Mouse (Mus musculus): ENCODE results near the gene Lpcat1. TPM values are rescaled to one million over a fixed set of nuclear protein-coding genes. Genes with fewer than 3 reads are reported as not detected.

Lpcat1 gene
- total and polyA plus RNA-seq, 2 experiments from 2014 or later, result 75.7 to 191 TPM

DNA sequence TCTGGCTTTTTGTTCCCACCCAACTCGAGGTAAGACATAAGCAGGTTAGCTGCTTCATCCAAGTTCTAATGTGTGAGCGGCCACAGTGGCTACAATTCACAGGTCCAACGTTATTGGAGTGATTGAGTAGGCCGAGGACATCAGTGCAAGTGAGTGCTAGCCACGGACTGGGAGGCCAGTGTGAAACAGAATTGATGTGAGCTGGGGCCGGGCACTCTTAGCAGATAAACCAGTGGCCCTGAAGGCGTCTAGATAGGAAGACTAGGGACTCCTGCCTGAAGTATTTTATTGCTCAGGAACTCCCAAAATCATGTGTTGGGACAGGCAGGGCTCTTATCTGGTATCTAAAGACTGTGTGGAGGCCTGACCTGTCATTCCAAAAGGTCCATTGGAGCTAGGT is 31.3 kb upstream of the Lpcat1 start:
- TF ChIP-seq CTCF (IDR thresholded peaks at IDR 0.05; ENCODE audit: low read depth), result no peak
- Histone ChIP-seq H3K9ac (replicated peaks; ENCODE audit: low read length) (no peak overlapping the region), H3K27me3 (ENCODE audit: insufficient read depth, low read length) (no peaks in the 10 kb centered on the region), H3K27ac (no peak overlapping the region), H3K4me1 (ENCODE audit: insufficient read depth, low read length) (no peaks in the 10 kb centered on the region), H3K9me3 (ENCODE audit: low read length) (no peaks in the 10 kb centered on the region), H3K4me3 (ENCODE audit: low read length) (no peak overlapping the region), H3K4me2 (ENCODE audit: low read depth, low read length) (no peak overlapping the region), H3K36me3 (ENCODE audit: insufficient read depth, low read length) (no peaks in the 10 kb centered on the region)
- no peak for DNase-seq (ENCODE audit: low spot score)
- no peak for ATAC-seq
- WGBS, result 89% methylated on average over 7 of the region's 7 CpGs

- peak; percentile 50 for DNase-seq (ENCODE audit: low spot score)
- ATAC-seq, result peak; percentile 47; the same call in 1 of the 2 replicates
Measured at GRCm38 (mm10) chr13:73439057-73439456, 27.9 kb upstream of the Lpcat1 start.

GRCm38 (mm10) chr13:73441032-73441431 is 26.0 kb upstream of the Lpcat1 start:
- no peak for TF ChIP-seq CTCF (IDR thresholded peaks at IDR 0.05; ENCODE audit: low read depth)
- Histone ChIP-seq H3K9me3 (ENCODE audit: low read length) (no peaks in the 10 kb centered on the region), H3K27me3 (ENCODE audit: insufficient read depth, low read length) (no peaks in the 10 kb centered on the region), H3K4me1 (ENCODE audit: insufficient read depth, low read length) (peaks cover 10% of the 10 kb centered on the region), H3K9ac (replicated peaks; ENCODE audit: low read length) (no peak overlapping the region), H3K36me3 (ENCODE audit: insufficient read depth, low read length) (no peaks in the 10 kb centered on the region), H3K4me3 (ENCODE audit: low read length) (no peak overlapping the region), H3K4me2 (ENCODE audit: low read depth, low read length) (no peak overlapping the region), H3K27ac (no peak overlapping the region)
- no peak for DNase-seq (ENCODE audit: low spot score)
- WGBS, result 89% methylated on average over 4 of the region's 4 CpGs
- ATAC-seq, result no peak

More at GRCm38 (mm10) chr13:73439057-73439456, 27.9 kb upstream of the Lpcat1 start:
- no peak for TF ChIP-seq CTCF (IDR thresholded peaks at IDR 0.05; ENCODE audit: low read depth)
- H3K9me3 ChIP-seq (ENCODE audit: low read length), result no peaks in the 10 kb centered on the region
- H3K36me3 ChIP-seq (ENCODE audit: insufficient read depth, low read length), result no peaks in the 10 kb centered on the region
- no peaks in the 10 kb centered on the region for H3K4me1 ChIP-seq (ENCODE audit: insufficient read depth, low read length)
- no peak overlapping the region for H3K4me3 ChIP-seq (ENCODE audit: low read length)
- 16% methylated on average over 9 of the region's 9 CpGs for WGBS
- H3K27me3 ChIP-seq (ENCODE audit: insufficient read depth, low read length), result no peaks in the 10 kb centered on the region
- H3K4me2 ChIP-seq (ENCODE audit: low read depth, low read length), result no peak overlapping the region
- no peak overlapping the region for H3K9ac ChIP-seq (replicated peaks; ENCODE audit: low read length)
- H3K27ac ChIP-seq, result peak overlapping the region; percentile 11; the same call in 1 of the 2 replicates

GRCm38 (mm10) chr13:73441686-73442085 is 25.3 kb upstream of the Lpcat1 start:
- Histone ChIP-seq H3K27ac (no peak overlapping the region), H3K9me3 (ENCODE audit: low read length) (no peaks in the 10 kb centered on the region), H3K4me2 (ENCODE audit: low read depth, low read length) (no peak overlapping the region), H3K9ac (replicated peaks; ENCODE audit: low read length) (no peak overlapping the region), H3K27me3 (ENCODE audit: insufficient read depth, low read length) (no peaks in the 10 kb centered on the region), H3K4me3 (ENCODE audit: low read length) (no peak overlapping the region), H3K4me1 (ENCODE audit: insufficient read depth, low read length) (peaks cover 16% of the 10 kb centered on the region), H3K36me3 (ENCODE audit: insufficient read depth, low read length) (no peaks in the 10 kb centered on the region)
- no peak for TF ChIP-seq CTCF (IDR thresholded peaks at IDR 0.05; ENCODE audit: low read depth)
- ATAC-seq, result no peak
- WGBS, result 80% methylated on average over 5 of the region's 5 CpGs
- DNase-seq (ENCODE audit: low spot score), result no peak

- Histone ChIP-seq H3K27me3 (ENCODE audit: insufficient read depth, low read length) (no peaks in the 10 kb centered on the region), H3K9ac (replicated peaks; ENCODE audit: low read length) (no peak overlapping the region), H3K4me2 (ENCODE audit: low read depth, low read length) (no peak overlapping the region), H3K9me3 (ENCODE audit: low read length) (no peaks in the 10 kb centered on the region), H3K4me1 (ENCODE audit: insufficient read depth, low read length) (peaks cover 18% of the 10 kb centered on the region), H3K36me3 (ENCODE audit: insufficient read depth, low read length) (no peaks in the 10 kb centered on the region), H3K27ac (no peak overlapping the region), H3K4me3 (ENCODE audit: low read length) (no peak overlapping the region)
- DNase-seq (ENCODE audit: low spot score) (no peak), ATAC-seq (no peak)
- no peak for TF ChIP-seq CTCF (IDR thresholded peaks at IDR 0.05; ENCODE audit: low read depth)
- WGBS, result 87% methylated on average over 5 of the region's 5 CpGs
Measured at GRCm38 (mm10) chr13:73442431-73442830, 24.6 kb upstream of the Lpcat1 start.

DNA sequence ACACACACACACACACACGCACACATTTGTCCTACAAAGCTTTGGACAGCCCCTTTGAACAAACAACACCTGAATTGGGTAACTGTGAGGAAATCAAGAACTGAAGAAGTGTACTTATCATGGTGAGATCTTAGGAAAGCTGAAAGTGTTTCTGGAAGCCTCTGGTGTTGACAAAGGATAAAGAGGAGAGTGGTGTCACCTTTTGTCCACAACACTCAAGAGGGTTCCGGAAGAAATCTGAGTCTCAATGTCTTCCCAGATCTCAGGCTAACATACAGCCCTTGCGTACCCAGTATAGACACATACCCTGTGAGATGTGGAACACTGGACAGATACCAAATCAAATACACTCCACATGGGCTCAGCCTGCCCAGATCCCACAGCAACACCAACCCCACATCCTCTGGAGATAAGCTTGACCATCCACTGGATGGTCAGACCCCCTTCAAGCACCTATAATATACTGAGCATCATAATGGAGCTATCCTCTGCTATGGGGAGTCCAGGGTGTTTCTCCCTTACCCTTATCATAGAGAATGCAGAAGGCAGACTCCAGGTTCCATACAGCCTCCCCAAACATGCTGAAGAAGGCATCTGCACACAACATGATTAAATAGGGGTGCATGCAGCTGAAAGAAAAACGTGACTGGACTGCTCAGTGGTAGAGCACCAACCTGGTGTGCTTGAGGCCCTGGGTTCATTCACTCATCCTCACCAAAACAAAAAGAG is 23.7 kb upstream of the Lpcat1 start:
- 94% methylated on average over 4 of the region's 4 CpGs for WGBS

DNA sequence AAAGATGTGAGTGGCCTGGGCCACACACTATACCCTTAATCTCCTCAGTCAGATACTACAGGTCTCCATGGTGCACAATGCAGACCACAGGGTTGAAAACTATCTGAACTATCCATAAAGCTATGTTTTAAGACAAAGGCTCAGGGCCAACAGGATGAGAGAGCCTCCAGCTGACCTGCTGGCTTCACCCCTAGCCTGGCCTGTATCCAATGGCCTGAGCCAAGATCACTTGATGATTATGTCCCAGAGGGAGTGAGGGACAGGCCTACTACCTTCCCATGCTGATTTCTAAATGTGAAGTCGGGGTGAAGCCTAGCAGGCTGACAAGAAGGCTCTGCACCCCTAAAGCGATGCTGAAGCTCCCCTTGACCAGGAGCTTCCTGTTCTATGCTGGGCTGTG is 21.9 kb upstream of the Lpcat1 start:
- Histone ChIP-seq H3K4me2 (ENCODE audit: low read depth, low read length) (no peak overlapping the region), H3K9me3 (ENCODE audit: low read length) (no peaks in the 10 kb centered on the region), H3K4me3 (ENCODE audit: low read length) (no peak overlapping the region), H3K9ac (replicated peaks; ENCODE audit: low read length) (no peak overlapping the region), H3K27ac (peak overlapping the region; percentile 74; the same call in 1 of the 2 replicates), H3K4me1 (ENCODE audit: insufficient read depth, low read length) (peaks cover 18% of the 10 kb centered on the region), H3K36me3 (ENCODE audit: insufficient read depth, low read length) (no peaks in the 10 kb centered on the region), H3K27me3 (ENCODE audit: insufficient read depth, low read length) (no peaks in the 10 kb centered on the region)
- WGBS, result 58% methylated on average over 2 of the region's 2 CpGs
- no peak for TF ChIP-seq CTCF (IDR thresholded peaks at IDR 0.05; ENCODE audit: low read depth)
- DNase-seq (ENCODE audit: low spot score), result no peak
- no peak for ATAC-seq

More for the DNA sequence above, 23.7 kb upstream of the Lpcat1 start:
- Histone ChIP-seq H3K9ac (replicated peaks; ENCODE audit: low read length) (no peak overlapping the region), H3K4me1 (ENCODE audit: insufficient read depth, low read length) (peaks cover 18% of the 10 kb centered on the region), H3K27ac (no peak overlapping the region), H3K4me3 (ENCODE audit: low read length) (no peak overlapping the region), H3K9me3 (ENCODE audit: low read length) (no peaks in the 10 kb centered on the region), H3K4me2 (ENCODE audit: low read depth, low read length) (no peak overlapping the region), H3K27me3 (ENCODE audit: insufficient read depth, low read length) (no peaks in the 10 kb centered on the region), H3K36me3 (ENCODE audit: insufficient read depth, low read length) (no peaks in the 10 kb centered on the region)
- no peak for DNase-seq (ENCODE audit: low spot score)
- no peak for TF ChIP-seq CTCF (IDR thresholded peaks at IDR 0.05; ENCODE audit: low read depth)
- ATAC-seq, result no peak

All from hindbrain, postnatal 0 days (tissue).